Mouse (Mus musculus): Measurements from ENCODE around the gene Xrcc4. TPM values are rescaled to one million over a fixed set of nuclear protein-coding genes. Genes with fewer than 3 reads are reported as not detected.

The Xrcc4 gene
- polyA plus RNA-seq, 1 experiment, result 25.0 TPM

DNA sequence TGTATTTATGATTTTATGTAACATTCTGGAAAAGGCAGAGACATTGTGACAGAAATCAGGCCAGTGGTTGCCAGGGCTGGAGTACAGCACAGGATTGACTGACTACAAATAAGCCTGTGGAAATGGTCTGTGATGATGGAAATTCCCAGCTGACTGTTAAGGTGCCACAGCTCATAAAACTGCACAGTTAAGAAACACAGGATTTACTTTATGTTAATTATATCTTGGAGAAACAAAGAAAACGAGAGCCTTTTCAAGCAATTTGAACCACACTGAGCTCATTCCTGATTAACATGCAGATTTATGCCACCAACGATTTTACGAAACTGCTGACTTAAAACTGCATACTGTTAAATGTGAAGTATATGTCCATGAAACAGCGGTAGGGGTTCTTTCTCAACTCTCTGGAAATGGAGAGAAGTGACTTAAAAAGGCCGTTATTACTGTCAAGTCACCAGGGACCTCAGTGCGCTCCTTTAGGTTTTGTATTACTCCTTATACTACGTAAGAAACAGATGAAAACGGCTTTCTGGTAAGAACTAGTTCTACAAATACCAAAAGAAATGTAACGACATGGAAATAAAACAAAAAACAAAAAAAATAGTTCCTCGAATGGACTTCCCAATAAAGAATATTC lies 210.5 kb downstream of the Xrcc4 start:
- no peaks in the 10 kb centered on the region for H3K4me1 ChIP-seq (ENCODE audit: control insufficient read depth, insufficient read depth, low read length)
- H3K9me3 ChIP-seq (replicated peaks; ENCODE audit: control insufficient read depth, insufficient read depth, low read length, poor library complexity, severe bottlenecking), result no peaks in the 10 kb centered on the region
- no peak overlapping the region for H3K4me3 ChIP-seq (ENCODE audit: low read depth, low read length)
- H3K9ac ChIP-seq (ENCODE audit: low read depth, poor library complexity, severe bottlenecking), result no peak overlapping the region
- no peaks in the 10 kb centered on the region for H3K27me3 ChIP-seq (ENCODE audit: control insufficient read depth, insufficient read depth, low read length, poor library complexity, severe bottlenecking)
- H3K36me3 ChIP-seq (ENCODE audit: control insufficient read depth, insufficient read depth, low read length, poor library complexity, severe bottlenecking), result no peaks in the 10 kb centered on the region
- H3K27ac ChIP-seq (ENCODE audit: insufficient read depth, low read length), result no peak overlapping the region
- TF ChIP-seq EP300 (IDR thresholded peaks at IDR 0.05; ENCODE audit: insufficient read depth, low read depth, low read length), result no peak
- TF ChIP-seq POLR2A (IDR thresholded peaks at IDR 0.05; ENCODE audit: insufficient read depth, low read length), result no peak
- TF ChIP-seq CTCF (IDR thresholded peaks at IDR 0.05; ENCODE audit: low read depth, low read length), result no peak

DNA sequence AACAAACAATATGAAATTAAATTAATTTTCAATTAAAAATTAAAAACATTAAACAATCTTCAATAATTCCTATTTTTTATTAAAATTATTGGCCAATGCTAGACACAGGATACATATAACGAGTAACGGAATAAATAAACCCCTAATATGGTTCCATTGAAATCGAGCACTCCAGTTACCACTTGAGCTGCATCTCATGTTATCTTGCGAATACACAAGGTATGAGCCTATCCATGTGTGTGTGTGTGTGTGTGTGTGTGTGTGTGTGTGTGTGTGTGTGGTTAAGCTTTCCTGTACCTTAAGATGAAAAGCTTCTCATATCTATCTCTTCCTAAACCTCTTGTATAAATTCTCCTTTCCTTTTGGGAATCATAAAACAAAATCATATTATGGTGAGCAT lies 213.9 kb downstream of the Xrcc4 start:
- TF ChIP-seq POLR2A (IDR thresholded peaks at IDR 0.05; ENCODE audit: insufficient read depth, low read length) (no peak), EP300 (IDR thresholded peaks at IDR 0.05; ENCODE audit: insufficient read depth, low read depth, low read length) (no peak), CTCF (IDR thresholded peaks at IDR 0.05; ENCODE audit: low read depth, low read length) (no peak)
- no peaks in the 10 kb centered on the region for H3K36me3 ChIP-seq (ENCODE audit: control insufficient read depth, insufficient read depth, low read length, poor library complexity, severe bottlenecking)
- H3K4me3 ChIP-seq (ENCODE audit: low read depth, low read length), result no peak overlapping the region
- no peak overlapping the region for H3K27ac ChIP-seq (ENCODE audit: insufficient read depth, low read length)
- no peaks in the 10 kb centered on the region for H3K9me3 ChIP-seq (replicated peaks; ENCODE audit: control insufficient read depth, insufficient read depth, low read length, poor library complexity, severe bottlenecking)
- no peaks in the 10 kb centered on the region for H3K4me1 ChIP-seq (ENCODE audit: control insufficient read depth, insufficient read depth, low read length)
- H3K9ac ChIP-seq (ENCODE audit: low read depth, poor library complexity, severe bottlenecking), result no peak overlapping the region
- H3K27me3 ChIP-seq (ENCODE audit: control insufficient read depth, insufficient read depth, low read length, poor library complexity, severe bottlenecking), result no peaks in the 10 kb centered on the region

DNA sequence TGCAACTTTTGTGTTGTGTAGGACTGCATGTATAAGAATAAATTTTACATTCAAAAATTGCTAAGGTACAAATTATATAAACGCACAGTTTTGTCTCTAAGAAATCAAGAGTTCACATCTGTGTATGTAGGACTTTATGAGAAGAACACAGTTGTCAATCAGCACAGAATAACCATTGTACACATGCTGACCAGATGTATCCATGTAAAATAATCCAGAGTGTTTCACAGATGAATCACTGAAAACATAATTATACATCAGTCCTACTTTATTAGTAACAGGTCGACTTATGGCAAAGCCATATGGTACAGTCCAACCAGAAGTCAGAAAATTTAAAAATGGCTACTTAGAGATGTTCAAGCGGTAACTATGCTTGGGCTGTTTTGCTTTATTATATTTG lies 216.7 kb downstream of the Xrcc4 start:
- Histone ChIP-seq H3K4me1 (ENCODE audit: control insufficient read depth, insufficient read depth, low read length) (no peaks in the 10 kb centered on the region), H3K27me3 (ENCODE audit: control insufficient read depth, insufficient read depth, low read length, poor library complexity, severe bottlenecking) (no peaks in the 10 kb centered on the region), H3K9ac (ENCODE audit: low read depth, poor library complexity, severe bottlenecking) (no peak overlapping the region), H3K4me3 (ENCODE audit: low read depth, low read length) (no peak overlapping the region), H3K27ac (ENCODE audit: insufficient read depth, low read length) (no peak overlapping the region), H3K9me3 (replicated peaks; ENCODE audit: control insufficient read depth, insufficient read depth, low read length, poor library complexity, severe bottlenecking) (no peaks in the 10 kb centered on the region), H3K36me3 (ENCODE audit: control insufficient read depth, insufficient read depth, low read length, poor library complexity, severe bottlenecking) (no peaks in the 10 kb centered on the region)
- TF ChIP-seq EP300 (IDR thresholded peaks at IDR 0.05; ENCODE audit: insufficient read depth, low read depth, low read length), result no peak
- no peak for TF ChIP-seq CTCF (IDR thresholded peaks at IDR 0.05; ENCODE audit: low read depth, low read length)
- no peak for TF ChIP-seq POLR2A (IDR thresholded peaks at IDR 0.05; ENCODE audit: insufficient read depth, low read length)

DNA sequence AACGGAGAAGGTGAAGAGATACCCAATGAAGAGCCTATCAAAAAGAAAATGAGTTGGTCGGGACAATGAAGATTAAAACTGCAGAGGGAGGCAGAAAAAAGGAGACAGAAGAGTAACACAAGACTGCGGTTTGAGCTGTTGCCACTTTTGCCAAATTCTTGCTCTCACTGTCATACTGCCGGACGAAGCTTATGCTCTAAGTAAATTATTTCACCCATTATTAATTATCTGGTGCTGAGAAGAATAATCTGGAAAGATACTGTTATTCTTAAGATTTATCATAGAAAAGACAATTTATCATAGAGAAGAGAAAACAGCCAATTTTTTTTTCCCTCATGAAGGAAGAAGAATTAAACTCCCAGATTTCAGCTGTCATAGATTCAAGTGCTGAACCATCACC lies 235.3 kb downstream of the Xrcc4 start:
- Histone ChIP-seq H3K4me1 (ENCODE audit: control insufficient read depth, insufficient read depth, low read length) (no peaks in the 10 kb centered on the region), H3K9me3 (replicated peaks; ENCODE audit: control insufficient read depth, insufficient read depth, low read length, poor library complexity, severe bottlenecking) (no peaks in the 10 kb centered on the region), H3K4me3 (ENCODE audit: low read depth, low read length) (no peak overlapping the region), H3K36me3 (ENCODE audit: control insufficient read depth, insufficient read depth, low read length, poor library complexity, severe bottlenecking) (no peaks in the 10 kb centered on the region), H3K27ac (ENCODE audit: insufficient read depth, low read length) (no peak overlapping the region), H3K9ac (ENCODE audit: low read depth, poor library complexity, severe bottlenecking) (no peak overlapping the region), H3K27me3 (ENCODE audit: control insufficient read depth, insufficient read depth, low read length, poor library complexity, severe bottlenecking) (no peaks in the 10 kb centered on the region)
- TF ChIP-seq EP300 (IDR thresholded peaks at IDR 0.05; ENCODE audit: insufficient read depth, low read depth, low read length), result no peak
- TF ChIP-seq POLR2A (IDR thresholded peaks at IDR 0.05; ENCODE audit: insufficient read depth, low read length), result no peak
- no peak for TF ChIP-seq CTCF (IDR thresholded peaks at IDR 0.05; ENCODE audit: low read depth, low read length)

DNA sequence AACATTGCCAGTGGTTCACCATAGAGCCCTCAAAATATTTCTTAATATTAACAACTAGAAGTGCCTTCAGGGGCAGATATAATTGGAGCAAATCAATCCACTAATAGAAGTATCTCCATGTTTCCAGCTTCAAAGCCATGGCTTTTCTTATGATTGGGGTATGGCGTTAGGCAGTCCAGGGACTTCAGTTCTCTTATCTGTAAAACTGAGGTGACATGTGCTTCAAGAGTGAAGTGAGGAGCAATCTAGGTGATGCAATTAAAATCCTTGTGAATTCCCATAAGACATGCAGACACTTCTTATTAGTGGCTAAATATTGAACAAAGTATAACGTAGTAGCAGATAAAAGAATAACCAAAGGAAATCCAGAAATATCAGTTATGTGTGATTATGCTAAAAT lies 238.7 kb downstream of the Xrcc4 start:
- H3K27me3 ChIP-seq (ENCODE audit: control insufficient read depth, insufficient read depth, low read length, poor library complexity, severe bottlenecking), result no peaks in the 10 kb centered on the region
- H3K36me3 ChIP-seq (ENCODE audit: control insufficient read depth, insufficient read depth, low read length, poor library complexity, severe bottlenecking), result no peaks in the 10 kb centered on the region
- no peaks in the 10 kb centered on the region for H3K4me1 ChIP-seq (ENCODE audit: control insufficient read depth, insufficient read depth, low read length)
- no peak overlapping the region for H3K4me3 ChIP-seq (ENCODE audit: low read depth, low read length)
- TF ChIP-seq EP300 (IDR thresholded peaks at IDR 0.05; ENCODE audit: insufficient read depth, low read depth, low read length) (no peak), POLR2A (IDR thresholded peaks at IDR 0.05; ENCODE audit: insufficient read depth, low read length) (no peak), CTCF (IDR thresholded peaks at IDR 0.05; ENCODE audit: low read depth, low read length) (no peak)
- no peaks in the 10 kb centered on the region for H3K9me3 ChIP-seq (replicated peaks; ENCODE audit: control insufficient read depth, insufficient read depth, low read length, poor library complexity, severe bottlenecking)
- H3K9ac ChIP-seq (ENCODE audit: low read depth, poor library complexity, severe bottlenecking), result no peak overlapping the region
- H3K27ac ChIP-seq (ENCODE audit: insufficient read depth, low read length), result no peak overlapping the region

DNA sequence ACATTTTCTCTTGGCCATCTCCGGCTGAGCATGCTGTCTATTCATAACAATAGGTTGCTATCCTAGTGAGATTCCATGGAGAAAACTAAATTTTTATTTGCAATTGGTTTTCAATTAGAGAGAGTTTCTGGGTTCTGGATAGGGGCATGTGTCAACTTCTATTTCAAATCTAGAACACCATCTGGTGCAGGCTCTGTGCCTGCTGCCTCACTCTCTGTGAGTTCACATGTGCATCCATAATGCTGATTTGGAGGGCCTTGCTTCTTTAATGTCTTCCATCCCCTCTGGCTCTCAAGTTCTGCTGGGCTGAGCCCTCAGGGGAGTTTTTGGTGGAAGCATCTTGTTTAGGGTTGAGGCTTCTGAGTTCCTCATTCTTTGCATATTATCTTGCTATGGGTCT lies 239.5 kb downstream of the Xrcc4 start:
- H3K9ac ChIP-seq (ENCODE audit: low read depth, poor library complexity, severe bottlenecking), result no peak overlapping the region
- no peaks in the 10 kb centered on the region for H3K4me1 ChIP-seq (ENCODE audit: control insufficient read depth, insufficient read depth, low read length)
- H3K27ac ChIP-seq (ENCODE audit: insufficient read depth, low read length), result no peak overlapping the region
- H3K36me3 ChIP-seq (ENCODE audit: control insufficient read depth, insufficient read depth, low read length, poor library complexity, severe bottlenecking), result no peaks in the 10 kb centered on the region
- no peak overlapping the region for H3K4me3 ChIP-seq (ENCODE audit: low read depth, low read length)
- H3K9me3 ChIP-seq (replicated peaks; ENCODE audit: control insufficient read depth, insufficient read depth, low read length, poor library complexity, severe bottlenecking), result no peaks in the 10 kb centered on the region
- TF ChIP-seq EP300 (IDR thresholded peaks at IDR 0.05; ENCODE audit: insufficient read depth, low read depth, low read length) (no peak), CTCF (IDR thresholded peaks at IDR 0.05; ENCODE audit: low read depth, low read length) (no peak), POLR2A (IDR thresholded peaks at IDR 0.05; ENCODE audit: insufficient read depth, low read length) (no peak)
- no peaks in the 10 kb centered on the region for H3K27me3 ChIP-seq (ENCODE audit: control insufficient read depth, insufficient read depth, low read length, poor library complexity, severe bottlenecking)
